Mouse (Mus musculus) layer of hippocampus, adult 11-12 months (tissue): Measurements from ENCODE around the gene Suv39h1.
"Not testable (repeated sequence)": the region's sequence is repeated elsewhere in the genome, so short reads cannot be mapped to it uniquely, and the experiment has no call there.

Experiments
- DNase-seq: peaks from one replicate; pipeline ENCODE4 v3.0.0; 2022; ENCODE audit warnings: low spot score

Gene Suv39h1

GRCm38 (mm10) chrX:8026811-8027210 is 47.7 kb downstream of the Suv39h1 start:
- DNase-seq, result no peak

DNA sequence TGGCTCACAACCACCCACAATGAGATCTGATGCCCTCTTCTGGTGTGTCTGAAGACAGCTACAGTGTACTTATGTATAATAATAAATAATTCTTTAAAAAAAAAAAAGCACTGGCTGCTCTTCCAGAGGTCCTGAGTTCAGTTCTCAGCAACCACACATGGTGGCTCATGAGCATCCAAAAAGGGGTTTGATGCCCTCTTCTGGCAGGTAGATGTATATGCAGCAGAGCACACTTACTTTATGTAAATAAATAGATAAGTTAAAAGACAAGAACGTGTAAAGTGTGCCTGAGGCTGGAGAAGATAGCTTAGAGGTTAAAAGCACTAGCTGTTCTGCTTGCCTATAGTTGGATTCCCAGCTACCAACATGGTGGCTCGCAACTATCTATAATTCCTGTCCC is 49.8 kb downstream of the Suv39h1 start:
- DNase-seq, result no peak

DNA sequence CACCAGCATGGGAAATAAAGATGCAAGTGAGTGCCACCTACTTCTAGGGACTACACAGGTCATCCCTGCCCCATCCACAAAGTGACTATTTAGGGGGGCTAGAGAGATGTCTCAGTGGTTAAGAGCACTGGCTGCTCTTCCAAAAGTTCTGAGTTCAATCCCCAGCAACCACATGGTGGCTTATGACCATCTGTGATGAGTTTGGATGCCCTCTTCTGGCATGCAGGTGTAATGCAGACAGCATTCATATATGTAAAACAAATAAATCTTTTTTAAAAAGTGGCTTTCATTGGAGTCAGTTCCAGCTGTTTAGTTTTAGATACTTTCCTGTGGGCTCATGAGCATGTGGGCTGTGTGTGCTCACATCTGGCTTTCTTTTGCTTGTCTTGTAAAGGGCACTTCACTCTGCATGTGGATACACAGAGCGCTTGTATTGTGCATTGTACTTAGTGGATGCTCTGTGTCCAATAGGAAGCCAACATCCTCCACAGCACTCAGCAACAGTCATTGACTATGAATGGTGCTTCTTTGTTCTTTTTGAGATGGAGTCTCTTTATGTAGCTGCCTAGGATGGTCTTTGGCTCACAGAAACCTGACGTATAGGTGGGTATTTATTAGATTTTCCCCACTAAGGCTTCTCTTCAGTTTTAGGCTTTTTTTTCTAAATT is 54.3 kb downstream of the Suv39h1 start:
- no peak for DNase-seq

DNA sequence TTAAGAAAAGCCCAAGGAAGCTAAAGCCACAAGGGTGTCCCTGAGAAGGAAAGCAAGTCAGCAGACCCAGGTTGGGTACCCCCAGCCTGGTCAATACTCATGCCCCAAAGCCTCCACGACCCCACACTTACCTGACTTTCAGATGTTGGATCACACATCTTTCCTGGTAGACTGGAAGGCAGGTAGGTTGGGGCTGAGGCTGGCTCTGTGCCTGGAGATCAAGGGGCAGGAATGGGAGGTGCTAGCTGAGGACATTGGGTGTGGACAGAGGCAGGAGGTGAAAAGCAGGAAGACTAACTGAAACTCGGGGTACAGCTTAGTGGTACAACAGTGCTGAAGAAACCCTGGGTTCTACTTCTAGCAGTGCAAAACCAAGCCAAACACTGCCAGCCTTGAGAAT is 56.3 kb downstream of the Suv39h1 start, which contains the start of gene Glod5:
Gene Glod5 (minus strand): TSS at position 207 of the 400 bp plus-strand sequence.
- no peak for DNase-seq

DNA sequence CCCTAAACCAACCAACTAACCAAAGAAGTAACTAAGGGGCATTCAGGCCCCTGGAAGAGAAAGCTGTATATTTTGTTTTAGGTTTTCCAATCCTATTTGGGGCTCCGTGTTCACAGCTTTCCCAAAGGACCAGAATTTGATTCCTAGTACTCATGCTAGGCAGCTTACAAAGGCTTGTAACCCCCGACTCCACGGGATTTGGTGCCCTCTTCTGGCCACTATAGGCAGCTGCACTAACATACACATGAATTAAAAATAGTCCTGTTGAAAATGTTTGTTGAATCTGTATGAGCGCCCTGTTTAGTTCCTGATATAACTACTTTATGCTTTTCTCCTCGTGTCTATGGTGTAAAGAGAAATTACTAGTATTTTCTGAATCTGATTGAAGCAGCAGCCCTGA is 57.4 kb downstream of the Suv39h1 start:
- DNase-seq, result no peak

DNA sequence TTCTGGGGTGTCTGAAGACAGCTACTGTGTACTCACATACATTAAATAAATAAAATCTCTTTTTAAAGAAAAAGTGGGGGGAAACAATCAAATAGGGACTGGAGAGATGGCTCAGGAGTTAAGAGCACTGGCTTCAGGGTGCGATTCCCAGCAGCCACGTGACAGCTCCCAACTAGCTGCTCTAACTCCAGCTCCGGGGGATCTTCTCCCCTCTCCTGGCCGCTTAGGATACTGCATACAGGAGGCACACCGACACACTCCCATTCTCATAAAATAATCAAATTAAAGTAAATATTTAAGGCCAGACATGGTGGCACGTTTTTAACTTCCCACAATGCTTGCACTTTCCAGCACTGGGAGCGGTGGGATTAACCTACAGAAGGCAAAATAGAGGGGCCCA is 58.9 kb downstream of the Suv39h1 start:
- DNase-seq, result not testable (repeated sequence)

DNA sequence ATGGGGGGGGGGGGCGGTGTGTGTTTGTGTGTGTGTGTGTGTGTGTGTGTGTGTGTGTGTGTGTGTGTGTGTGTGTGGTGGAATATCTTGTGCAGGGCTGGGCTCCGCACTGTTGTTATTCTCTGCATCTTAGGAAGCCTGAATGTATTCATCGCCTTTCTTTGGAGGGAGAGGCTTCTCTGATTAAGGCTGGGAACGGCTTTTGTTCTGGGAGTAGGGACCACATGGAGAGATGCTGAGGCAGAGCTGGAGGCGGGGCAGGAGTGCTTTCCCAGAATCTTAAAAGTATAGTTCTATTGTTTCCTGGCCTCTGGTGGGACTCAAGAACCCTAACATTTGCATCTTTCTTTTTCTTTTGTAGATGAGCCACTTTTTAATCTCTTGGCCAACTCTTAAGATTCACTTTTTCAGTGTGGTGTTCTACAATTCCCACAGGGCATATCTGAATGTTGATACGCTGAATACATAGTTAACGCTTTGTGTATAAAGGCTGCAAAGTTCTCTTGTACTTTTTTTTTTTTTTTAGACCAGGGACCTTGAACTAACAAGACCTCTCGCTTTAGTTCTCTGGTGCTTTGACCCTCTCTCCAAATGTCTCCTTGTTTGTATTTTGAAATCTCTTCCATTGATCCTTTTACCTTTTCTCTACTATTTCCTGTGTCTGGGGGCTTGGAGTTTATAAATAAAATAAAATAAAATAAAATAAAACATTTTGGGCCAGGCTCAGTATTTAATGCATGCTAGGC is 60.8 kb downstream of the Suv39h1 start:
- DNase-seq, result no peak

DNA sequence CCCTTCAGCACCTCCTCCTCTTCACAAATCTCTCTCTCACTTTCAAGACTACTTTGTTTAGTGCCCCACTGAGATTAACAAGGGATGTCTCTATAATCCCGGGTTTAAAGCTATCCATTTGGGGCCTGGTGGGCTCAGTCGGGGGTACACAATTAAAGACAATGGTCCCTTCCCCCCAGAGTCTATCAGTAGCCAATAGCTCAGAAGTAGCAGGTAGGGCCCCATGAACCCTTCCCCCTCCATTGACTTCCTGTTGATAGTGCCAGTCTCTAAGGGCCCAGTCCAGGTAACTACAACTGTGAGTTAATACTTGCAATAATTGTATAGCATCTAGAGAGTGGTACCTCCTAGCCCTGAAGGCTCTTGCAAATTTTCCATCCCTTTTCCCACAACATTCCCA is 61.4 kb downstream of the Suv39h1 start:
- DNase-seq, result no peak
